Mouse (Mus musculus) ES-E14 (cell line): ENCODE data around the gene Daam1.

Experiments
- HCFC1 ChIP-seq: IDR thresholded peaks from 2 replicates; pipeline ENCODE4 v1.6.1; 2012; ENCODE audit warnings: low read length, inconsistent platforms, borderline replicate concordance; ENCODE audit not compliant: insufficient read depth
- ZC3H11A ChIP-seq: IDR thresholded peaks from 2 replicates; pipeline ENCODE4 v1.6.1; 2012; ENCODE audit warnings: low read depth, mild to moderate bottlenecking, inconsistent platforms, low read length, borderline replicate concordance

- no peak for TF ChIP-seq ZC3H11A
- TF ChIP-seq HCFC1 = no peak
Observed at GRCm38 (mm10) chr12:71950095-71950877, 119.4 kb downstream of the Daam1 start.
